Mouse (Mus musculus) limb, embryonic 11.5 days (tissue): Measurements from ENCODE around the gene Vrk2. TPM values are rescaled to one million over a fixed set of nuclear protein-coding genes. Genes with fewer than 3 reads are reported as not detected.

Experiments used
- ATAC-seq: fragments of 200-750 bp; cut with Nextera tagmentation; 2 replicates; pipeline ENCODE4 v1.8.0; 2017; ENCODE audit warnings: low read depth; ENCODE audit not compliant: insufficient number of reproducible peaks, low FRiP score, low TSS enrichment
- DNase-seq: peaks from one replicate; pipeline ENCODE4 v3.0.0-alpha.2; 2015; ENCODE audit warnings: low spot score
- H3K27ac ChIP-seq: fragments of 300-500 bp; sonication (generic); replicated peaks from 2 replicates; pipeline ENCODE4 v1.5.1; 2014; ENCODE audit warnings: low read depth, mild to moderate bottlenecking, low read length
- H3K27me3 ChIP-seq: fragments of 300-500 bp; sonication (generic); 2 replicates; pipeline ENCODE4 v1.6.1; 2014; ENCODE audit warnings: mild to moderate bottlenecking, low read length, mixed read lengths; ENCODE audit not compliant: control insufficient read depth, insufficient read depth
- H3K36me3 ChIP-seq: fragments of 300-500 bp; sonication (generic); 2 replicates; pipeline ENCODE4 v1.6.1; 2014; ENCODE audit warnings: mild to moderate bottlenecking, low read length, moderate library complexity, mixed read lengths; ENCODE audit not compliant: control insufficient read depth, insufficient read depth
- H3K4me1 ChIP-seq: fragments of 300-500 bp; sonication (generic); 2 replicates; pipeline ENCODE4 v1.6.1; 2014; ENCODE audit warnings: low read length, mixed read lengths; ENCODE audit not compliant: control insufficient read depth, insufficient read depth
- H3K4me2 ChIP-seq: fragments of 300-500 bp; sonication (generic); 2 replicates; pipeline ENCODE4 v1.6.1; 2014; ENCODE audit warnings: low read depth, mild to moderate bottlenecking, moderate library complexity; ENCODE audit not compliant: severe bottlenecking
- H3K4me3 ChIP-seq: fragments of 300-500 bp; sonication (generic); 2 replicates; pipeline ENCODE4 v1.5.1; 2014; ENCODE audit warnings: low read depth, low read length
- H3K9ac ChIP-seq: fragments of 300-500 bp; sonication (generic); 2 replicates; pipeline ENCODE4 v1.6.1; 2014; ENCODE audit warnings: mild to moderate bottlenecking, low read length
- H3K9me3 ChIP-seq: fragments of 300-500 bp; sonication (generic); 2 replicates; pipeline ENCODE4 v1.6.1; 2016; ENCODE audit warnings: low read length; ENCODE audit not compliant: control insufficient read depth
- WGBS: fragments of 180-500 bp; shearing (Covaris S2); extraction: QIAGEN DNeasy Blood & Tissue Kit; methylation state at CpG from one replicate; pipeline ENCODE4 v1.1.7; 2014; 5-methylcytosine and 5-hydroxymethylcytosine counted together
- polyA plus RNA-seq: library from polyadenylated mRNA; unstranded; fragments of >200 nt; fragmentation: Nextera tagmentation; extraction: Ambion mirVana; gene quantifications from 2 replicates; pipeline ENCODE4 v1.2.1, GENCODE M21; 2014

Vrk2 gene
- polyA plus RNA-seq, 1 experiment from 2014 or later, result 22.6 TPM

DNA sequence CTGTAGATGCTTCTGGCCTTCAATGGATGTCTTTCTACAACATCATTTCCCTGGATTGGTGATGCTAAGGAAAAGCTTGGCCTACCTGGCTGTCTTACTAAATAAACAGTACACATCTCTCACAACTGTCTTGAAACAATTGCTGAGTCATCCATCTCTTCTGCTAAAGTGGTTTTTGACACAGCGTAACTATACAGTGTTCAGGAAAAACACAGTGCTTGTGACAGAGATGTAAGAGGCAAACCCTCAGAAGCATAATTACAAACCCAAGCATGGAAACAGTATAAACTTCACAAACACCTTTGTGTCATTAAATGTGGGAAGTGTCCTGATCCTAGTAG is 6.6 kb downstream of the Vrk2 start:
- Histone ChIP-seq H3K27me3 (no peaks in the 10 kb centered on the region), H3K27ac (no peak overlapping the region), H3K9ac (no peak overlapping the region), H3K36me3 (peaks cover 2% of the 10 kb centered on the region; the same call in 1 of the 2 replicates), H3K4me3 (no peak overlapping the region), H3K9me3 (no peaks in the 10 kb centered on the region), H3K4me2 (no peak overlapping the region), H3K4me1 (no peaks in the 10 kb centered on the region)
- DNase-seq (no peak), ATAC-seq (no peak)
- 94% methylated on average over 1 of the region's 1 CpGs for WGBS

DNA sequence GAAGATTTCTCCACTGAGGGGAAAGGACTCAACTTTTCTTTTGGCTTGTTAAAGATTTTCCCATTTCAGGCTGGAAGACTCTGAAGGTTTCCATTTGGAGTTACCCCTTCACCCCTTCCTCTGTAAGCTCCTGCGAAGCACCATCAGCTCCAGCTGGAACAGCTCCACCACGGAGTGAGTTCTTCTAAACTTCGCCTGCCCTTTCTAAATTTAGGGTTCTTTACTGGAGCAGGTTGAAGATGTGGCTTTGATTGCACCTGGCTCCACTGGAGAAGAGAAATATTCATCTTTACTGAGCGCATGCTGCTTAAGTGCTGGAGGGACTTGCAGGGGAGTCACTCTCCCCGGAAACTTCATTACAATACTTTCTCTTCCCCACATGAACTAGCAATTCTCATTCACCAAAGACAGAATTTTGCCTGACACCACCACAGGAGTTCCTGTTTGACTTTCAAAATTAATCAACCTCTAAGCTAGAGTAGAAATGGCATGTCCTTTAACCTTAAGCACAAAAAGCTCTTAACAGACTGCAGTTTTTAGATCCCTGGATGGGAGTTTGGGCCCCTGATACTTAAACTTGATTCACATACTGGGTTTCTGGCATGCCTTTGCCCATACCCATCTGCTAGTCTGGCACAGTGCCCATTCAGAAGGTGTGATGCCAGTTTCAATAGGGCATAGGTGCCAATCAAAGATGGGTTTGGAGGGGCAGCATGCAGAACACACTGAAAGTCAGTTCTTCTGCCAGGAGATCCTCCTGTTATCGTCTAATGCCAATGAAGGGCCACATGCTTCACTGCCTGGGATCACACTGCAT is 7.2 kb downstream of the Vrk2 start:
- H3K9ac ChIP-seq, result no peak overlapping the region
- no peak overlapping the region for H3K27ac ChIP-seq
- H3K36me3 ChIP-seq, result peaks cover 2% of the 10 kb centered on the region; the same call in 1 of the 2 replicates
- WGBS, result 83% methylated on average over 6 of the region's 6 CpGs
- H3K4me1 ChIP-seq, result no peaks in the 10 kb centered on the region
- no peak overlapping the region for H3K4me2 ChIP-seq
- no peak overlapping the region for H3K4me3 ChIP-seq
- no peaks in the 10 kb centered on the region for H3K27me3 ChIP-seq
- H3K9me3 ChIP-seq, result no peaks in the 10 kb centered on the region
- ATAC-seq (no peak), DNase-seq (no peak)

DNA sequence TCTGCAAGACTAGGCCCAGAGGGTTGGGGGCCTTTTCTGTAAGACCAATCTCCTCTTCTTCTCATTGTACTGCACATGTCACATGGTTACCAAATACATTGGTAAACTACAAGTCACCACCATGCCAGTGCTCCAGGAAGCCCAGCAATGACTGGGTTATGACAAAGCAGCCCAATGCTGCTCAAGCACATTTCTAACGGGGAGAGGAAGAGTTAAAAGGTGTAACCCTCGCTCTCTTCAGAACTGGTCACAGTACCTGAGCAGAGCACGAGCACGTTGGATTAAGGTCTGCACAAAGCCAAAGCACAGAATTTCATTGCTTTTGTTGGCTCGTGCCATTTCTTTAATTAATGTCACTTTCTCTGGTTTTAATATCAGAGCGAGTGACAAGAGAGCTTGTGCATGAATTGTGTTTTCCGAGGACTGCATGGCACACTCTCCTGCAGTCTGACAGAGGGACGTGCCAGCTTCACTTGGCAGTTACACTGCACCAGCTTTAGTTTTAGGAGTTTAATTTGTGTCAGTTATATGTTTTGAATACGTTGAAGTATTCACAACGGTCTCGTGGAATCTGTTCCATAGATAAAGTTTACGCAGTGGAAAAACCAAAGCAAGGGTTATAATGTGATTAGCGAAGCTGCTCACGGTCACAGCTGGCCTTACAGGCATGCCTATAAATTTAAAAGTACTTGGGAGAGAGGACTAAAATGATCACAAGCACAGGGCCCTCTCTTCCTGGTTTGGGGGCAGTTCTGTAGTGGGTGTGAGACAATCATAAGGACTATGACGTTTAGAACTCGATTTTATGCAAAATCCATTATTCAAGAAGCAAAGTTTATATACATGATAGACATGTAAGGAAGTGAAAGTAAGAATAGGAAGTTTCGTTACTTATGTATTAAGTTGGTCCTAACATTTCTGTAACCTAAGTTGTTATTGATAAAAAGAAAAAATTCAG is 8.1 kb downstream of the Vrk2 start:
- Histone ChIP-seq H3K4me2 (no peak overlapping the region), H3K4me1 (no peaks in the 10 kb centered on the region), H3K36me3 (peaks cover 1% of the 10 kb centered on the region; the same call in 1 of the 2 replicates), H3K4me3 (no peak overlapping the region), H3K9ac (no peak overlapping the region), H3K27ac (no peak overlapping the region), H3K27me3 (no peaks in the 10 kb centered on the region), H3K9me3 (no peaks in the 10 kb centered on the region)
- ATAC-seq (no peak), DNase-seq (no peak)
- WGBS, result 79% methylated on average over 17 of the region's 17 CpGs

DNA sequence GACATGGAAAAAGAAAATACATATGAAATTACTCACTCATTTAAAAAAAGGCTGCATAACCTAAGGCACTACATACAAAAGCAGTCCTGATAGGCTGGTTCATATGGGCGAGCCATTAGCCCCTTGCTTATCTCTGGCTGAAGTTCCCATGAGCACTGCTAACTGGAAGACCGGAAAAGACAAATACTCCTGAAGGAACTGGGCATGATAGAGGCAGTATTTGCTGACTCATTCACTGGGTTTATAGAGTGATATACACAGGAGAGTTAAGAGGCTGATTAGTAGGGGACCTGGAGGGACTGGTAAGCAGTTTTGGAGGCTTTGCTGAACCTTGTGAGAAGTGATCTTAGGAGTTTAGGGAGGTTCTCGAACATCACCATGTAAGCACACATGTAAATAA is 42.2 kb downstream of the Vrk2 start:
- H3K4me3 ChIP-seq, result no peak overlapping the region
- no peaks in the 10 kb centered on the region for H3K4me1 ChIP-seq
- no peak overlapping the region for H3K27ac ChIP-seq
- no peaks in the 10 kb centered on the region for H3K36me3 ChIP-seq
- H3K4me2 ChIP-seq, result no peak overlapping the region
- no peak overlapping the region for H3K9ac ChIP-seq
- no peaks in the 10 kb centered on the region for H3K9me3 ChIP-seq
- ATAC-seq (no peak), DNase-seq (no peak)
- no peaks in the 10 kb centered on the region for H3K27me3 ChIP-seq
- 93% methylated on average over 3 of the region's 3 CpGs for WGBS

DNA sequence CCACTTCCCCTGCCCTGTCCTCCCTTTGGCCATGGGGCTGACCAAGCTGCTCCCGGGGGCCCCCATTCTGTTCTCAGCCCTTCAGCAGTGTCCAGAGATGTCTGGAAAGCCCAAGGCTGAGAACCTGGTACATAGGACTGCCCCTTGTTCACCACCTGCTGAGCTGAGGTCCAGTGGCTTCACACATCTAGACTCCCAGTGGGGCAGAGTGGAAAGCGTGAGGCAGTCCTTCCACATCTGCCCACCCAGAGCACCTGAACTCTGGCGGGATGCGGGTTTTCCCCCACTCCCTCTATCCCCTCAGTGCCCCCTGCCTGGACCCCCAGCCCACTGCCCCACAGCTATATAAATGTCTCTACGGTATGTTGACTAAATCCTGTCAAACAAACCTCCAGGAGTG is 56.0 kb downstream of the Vrk2 start:
- Histone ChIP-seq H3K9ac (no peak overlapping the region), H3K36me3 (no peaks in the 10 kb centered on the region), H3K27ac (no peak overlapping the region), H3K4me3 (no peak overlapping the region), H3K27me3 (no peaks in the 10 kb centered on the region), H3K9me3 (no peaks in the 10 kb centered on the region), H3K4me2 (no peak overlapping the region), H3K4me1 (no peaks in the 10 kb centered on the region)
- 91% methylated on average over 5 of the region's 5 CpGs for WGBS
- ATAC-seq (no peak), DNase-seq (no peak)

DNA sequence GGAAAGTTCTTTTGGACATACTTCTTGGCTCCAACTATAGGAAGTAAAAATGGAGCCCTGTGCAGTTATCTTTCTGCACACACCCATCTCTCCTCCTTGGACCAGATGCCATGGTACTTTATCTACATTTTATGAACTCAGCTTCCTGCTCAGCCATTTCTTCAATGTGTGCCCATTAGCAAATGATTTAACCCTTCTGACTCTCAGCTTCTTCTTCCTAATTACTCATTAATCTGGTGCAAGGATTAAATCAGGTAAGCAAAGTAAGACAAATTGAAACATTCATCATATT is 60.0 kb downstream of the Vrk2 start:
- H3K4me1 ChIP-seq, result no peaks in the 10 kb centered on the region
- H3K27me3 ChIP-seq, result no peaks in the 10 kb centered on the region
- no peak overlapping the region for H3K27ac ChIP-seq
- DNase-seq (no peak), ATAC-seq (no peak)
- H3K9me3 ChIP-seq, result no peaks in the 10 kb centered on the region
- no peaks in the 10 kb centered on the region for H3K36me3 ChIP-seq
- H3K4me2 ChIP-seq, result no peak overlapping the region
- H3K9ac ChIP-seq, result no peak overlapping the region
- H3K4me3 ChIP-seq, result no peak overlapping the region

DNA sequence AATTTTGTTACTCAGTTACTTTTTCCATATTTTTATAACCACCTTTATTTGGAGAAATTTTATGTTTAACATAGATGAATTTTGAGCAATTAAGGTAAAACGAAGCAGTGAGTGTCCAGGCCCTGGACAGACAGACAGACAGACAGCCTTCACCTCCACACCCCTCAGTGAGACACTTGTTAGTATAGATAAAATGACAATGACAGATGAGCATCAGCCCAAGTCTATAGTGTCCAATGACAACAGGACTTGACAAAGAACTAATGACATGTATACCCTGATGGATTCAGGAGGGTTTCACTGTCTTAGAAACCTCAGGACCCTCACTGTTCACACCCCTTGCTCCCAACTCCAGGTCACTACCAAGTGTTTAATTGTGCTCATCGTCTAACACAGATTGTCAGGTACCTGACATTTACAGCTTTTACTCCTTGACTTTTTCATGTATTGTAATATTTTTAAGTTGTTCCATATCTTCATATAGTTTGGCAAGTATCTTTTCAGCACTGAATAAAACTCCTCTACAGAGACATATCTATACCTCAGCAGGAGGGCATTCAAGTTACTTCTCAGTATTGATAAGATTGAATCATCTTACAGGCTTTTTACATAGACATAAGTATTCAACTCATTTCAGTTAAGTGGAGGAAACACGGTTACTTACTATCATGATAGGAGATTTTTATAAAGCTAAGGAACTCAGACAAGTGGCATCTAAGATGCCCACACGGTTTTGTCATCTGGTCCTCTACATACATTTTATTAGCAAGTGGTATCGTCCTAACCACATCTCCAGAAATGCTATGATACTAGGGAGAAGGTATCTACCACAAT is 60.6 kb downstream of the Vrk2 start:
- no peak for DNase-seq
- Histone ChIP-seq H3K36me3 (no peaks in the 10 kb centered on the region), H3K9me3 (no peaks in the 10 kb centered on the region), H3K4me1 (no peaks in the 10 kb centered on the region), H3K9ac (no peak overlapping the region), H3K27me3 (no peaks in the 10 kb centered on the region), H3K27ac (no peak overlapping the region), H3K4me3 (no peak overlapping the region), H3K4me2 (no peak overlapping the region)
- 87% methylated on average over 5 of the region's 5 CpGs for WGBS
- ATAC-seq, result no peak

DNA sequence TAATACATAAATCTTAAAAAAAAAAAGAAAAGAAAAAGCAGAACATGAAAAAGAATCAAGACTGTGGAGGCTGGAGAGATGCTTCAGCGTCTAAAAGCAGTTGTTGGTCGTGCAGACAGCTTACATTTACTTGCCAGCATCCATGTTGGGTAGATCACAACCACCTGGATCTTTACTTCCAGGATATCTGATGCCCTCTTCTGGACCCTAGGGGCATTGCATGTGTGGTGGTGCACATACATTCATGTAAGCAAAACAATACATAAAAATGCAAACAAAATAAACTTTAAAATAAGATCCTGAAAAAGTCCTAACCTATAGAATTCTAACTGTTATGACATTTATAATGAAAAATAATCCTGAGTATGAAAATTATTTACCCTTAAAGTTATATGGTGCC is 66.9 kb downstream of the Vrk2 start:
- ATAC-seq (no peak), DNase-seq (no peak)
- Histone ChIP-seq H3K4me3 (no peak overlapping the region), H3K9me3 (no peaks in the 10 kb centered on the region; the same call in 1 of the 2 replicates), H3K36me3 (no peaks in the 10 kb centered on the region), H3K27ac (no peak overlapping the region), H3K27me3 (no peaks in the 10 kb centered on the region), H3K4me2 (no peak overlapping the region), H3K4me1 (no peaks in the 10 kb centered on the region), H3K9ac (no peak overlapping the region)
- 87% methylated on average over 2 of the region's 2 CpGs for WGBS
